Mouse (Mus musculus) stomach, postnatal 0 days (tissue): ENCODE data around the gene Serac1. TPM values are rescaled to one million over a fixed set of nuclear protein-coding genes. Genes with fewer than 3 reads are reported as not detected.

Source experiments
- ATAC-seq: fragments of 200-750 bp; cut with Nextera tagmentation; 2 replicates; pipeline ENCODE4 v1.8.0; 2017; ENCODE audit not compliant: low FRiP score, low TSS enrichment
- DNase-seq: peaks from one replicate; pipeline ENCODE4 v3.0.0-alpha.2; 2016; ENCODE audit warnings: low spot score
- H3K27ac ChIP-seq: fragments of 300-500 bp; sonication (generic); replicated peaks from 2 replicates; pipeline ENCODE4 v1.5.1; 2014; ENCODE audit warnings: mild to moderate bottlenecking, control low read depth
- H3K27me3 ChIP-seq: fragments of 300-500 bp; sonication (generic); 2 replicates; pipeline ENCODE4 v1.6.1; 2014; ENCODE audit warnings: low read length; ENCODE audit not compliant: control insufficient read depth, insufficient read depth
- H3K36me3 ChIP-seq: fragments of 300-500 bp; sonication (generic); 2 replicates; pipeline ENCODE4 v1.6.1; 2014; ENCODE audit warnings: low read length, mixed read lengths; ENCODE audit not compliant: control insufficient read depth, insufficient read depth
- H3K4me1 ChIP-seq: fragments of 300-500 bp; sonication (generic); replicated peaks from 2 replicates; pipeline ENCODE4 v1.6.1; 2014; ENCODE audit warnings: antibody characterized with exemption; ENCODE audit not compliant: control insufficient read depth, insufficient read depth
- H3K4me2 ChIP-seq: fragments of 300-500 bp; sonication (generic); replicated peaks from 2 replicates; pipeline ENCODE4 v1.6.1; 2014; ENCODE audit warnings: low read depth, mild to moderate bottlenecking, control low read depth, moderate library complexity
- H3K4me3 ChIP-seq: fragments of 300-500 bp; sonication (generic); 2 replicates; pipeline ENCODE4 v1.5.1; 2014; ENCODE audit warnings: low read depth, low read length, control low read depth
- H3K9ac ChIP-seq: fragments of 300-500 bp; sonication (generic); 2 replicates; pipeline ENCODE4 v1.6.1; 2014; ENCODE audit warnings: mild to moderate bottlenecking, low read length, control low read depth, mixed read lengths
- H3K9me3 ChIP-seq: fragments of 300-500 bp; sonication (generic); 2 replicates; pipeline ENCODE4 v1.6.1; 2016; ENCODE audit warnings: low read length; ENCODE audit not compliant: control insufficient read depth
- CTCF ChIP-seq: IDR thresholded peaks from 2 replicates; pipeline ENCODE4 v1.5.1; 2016; ENCODE audit warnings: antibody characterized with exemption, low read depth, mild to moderate bottlenecking, moderate library complexity
- EP300 ChIP-seq: optimal IDR thresholded peaks from 2 replicates; pipeline ENCODE3; 2016; ENCODE audit warnings: antibody characterized with exemption
- WGBS: fragments of 180-500 bp; shearing (Covaris S2); extraction: QIAGEN DNeasy Blood & Tissue Kit; methylation state at CpG from one replicate; pipeline ENCODE4 v1.1.7; 2014; 5-methylcytosine and 5-hydroxymethylcytosine counted together
- polyA plus RNA-seq: library from polyadenylated mRNA; unstranded; fragments of >200 nt; fragmentation: Nextera tagmentation; extraction: Ambion mirVana; gene quantifications from 2 replicates; pipeline ENCODE4 v1.2.1, GENCODE M21; 2015

The Serac1 gene
- polyA plus RNA-seq, 1 experiment from 2014 or later, result 1.4 TPM

- H3K4me3 ChIP-seq, result no peak overlapping the region
- no peak overlapping the region for H3K27ac ChIP-seq
- H3K27me3 ChIP-seq, result no peaks in the 10 kb centered on the region
- TF ChIP-seq EP300 (no peak), CTCF (no peak)
- ATAC-seq (no peak), DNase-seq (no peak)
- H3K9me3 ChIP-seq, result no peaks in the 10 kb centered on the region
- no peaks in the 10 kb centered on the region for H3K4me1 ChIP-seq
- no peak overlapping the region for H3K4me2 ChIP-seq
- no peak overlapping the region for H3K9ac ChIP-seq
- WGBS, result 56% methylated on average over 4 of the region's 4 CpGs
- 0 out of 2 replicates have a peak, but pooled peaks cover 2% of the 10 kb centered on the region for H3K36me3 ChIP-seq
Measured at GRCm38 (mm10) chr17:6117148-6117725, 37.7 kb upstream of the Serac1 start.

DNA sequence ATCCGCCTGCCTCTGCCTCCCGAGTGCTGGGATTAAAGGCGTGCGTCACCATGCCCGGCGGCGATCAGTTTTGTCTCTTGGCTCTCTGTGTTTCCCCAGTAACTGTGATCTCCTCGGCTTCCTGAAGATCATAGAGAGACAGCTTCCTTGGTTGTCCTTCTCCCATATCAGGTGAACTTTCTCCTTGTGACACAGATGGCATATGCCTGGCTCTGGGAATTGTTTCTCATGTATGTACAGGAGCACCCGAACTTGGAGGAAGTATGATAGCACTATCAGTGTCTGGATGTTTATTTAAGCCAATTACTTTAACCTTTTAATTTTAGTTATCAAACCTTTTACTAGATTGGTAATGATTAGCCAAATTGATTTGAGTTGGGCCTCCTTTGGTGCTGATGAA, 35.5 kb upstream of the Serac1 start:
- Histone ChIP-seq H3K27me3 (no peaks in the 10 kb centered on the region), H3K4me2 (no peak overlapping the region), H3K4me3 (no peak overlapping the region), H3K9ac (no peak overlapping the region), H3K36me3 (no peaks in the 10 kb centered on the region), H3K27ac (no peak overlapping the region), H3K9me3 (no peaks in the 10 kb centered on the region), H3K4me1 (no peaks in the 10 kb centered on the region)
- DNase-seq (no peak), ATAC-seq (no peak)
- TF ChIP-seq CTCF (no peak), EP300 (no peak)
- WGBS, result 88% methylated on average over 9 of the region's 9 CpGs

DNA sequence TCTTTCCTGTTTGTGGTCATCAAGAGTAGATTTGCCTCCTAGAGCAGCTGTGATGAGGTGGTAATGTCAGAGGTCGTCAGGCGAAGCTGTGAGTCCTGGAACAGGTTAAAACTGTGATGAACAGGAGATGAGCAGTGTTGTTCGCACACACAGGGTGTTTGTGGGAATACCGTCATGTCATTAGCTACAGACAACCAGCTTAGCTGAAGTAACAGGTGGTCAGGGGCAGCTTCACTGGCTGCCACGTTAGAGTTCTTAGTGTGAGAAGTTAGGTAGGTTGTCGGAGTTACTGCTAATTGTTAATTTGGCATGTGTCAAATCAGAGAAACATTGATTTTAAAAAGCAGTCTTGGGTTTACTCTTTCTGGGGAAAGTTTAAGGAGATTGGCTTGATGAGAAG, 34.1 kb upstream of the Serac1 start:
- Histone ChIP-seq H3K36me3 (no peaks in the 10 kb centered on the region), H3K27ac (no peak overlapping the region), H3K4me3 (no peak overlapping the region), H3K9me3 (no peaks in the 10 kb centered on the region), H3K4me2 (no peak overlapping the region), H3K27me3 (no peaks in the 10 kb centered on the region), H3K4me1 (0 out of 2 replicates have a peak, but pooled peaks cover 2% of the 10 kb centered on the region), H3K9ac (no peak overlapping the region)
- no peak for TF ChIP-seq CTCF
- no peak for TF ChIP-seq EP300
- DNase-seq, result no peak
- no peak for ATAC-seq
- 86% methylated on average over 6 of the region's 6 CpGs for WGBS

GRCm38 (mm10) chr17:6110956-6111355, 31.4 kb upstream of the Serac1 start:
- Histone ChIP-seq H3K27ac (no peak overlapping the region), H3K9me3 (no peaks in the 10 kb centered on the region), H3K36me3 (no peaks in the 10 kb centered on the region), H3K9ac (no peak overlapping the region), H3K27me3 (no peaks in the 10 kb centered on the region), H3K4me1 (peaks cover 6% of the 10 kb centered on the region; the same call in 1 of the 2 replicates), H3K4me3 (no peak overlapping the region), H3K4me2 (no peak overlapping the region)
- TF ChIP-seq CTCF, result peak; percentile 59
- TF ChIP-seq EP300, result no peak
- ATAC-seq (no peak), DNase-seq (no peak)
- 75% methylated on average over 3 of the region's 3 CpGs for WGBS

DNA sequence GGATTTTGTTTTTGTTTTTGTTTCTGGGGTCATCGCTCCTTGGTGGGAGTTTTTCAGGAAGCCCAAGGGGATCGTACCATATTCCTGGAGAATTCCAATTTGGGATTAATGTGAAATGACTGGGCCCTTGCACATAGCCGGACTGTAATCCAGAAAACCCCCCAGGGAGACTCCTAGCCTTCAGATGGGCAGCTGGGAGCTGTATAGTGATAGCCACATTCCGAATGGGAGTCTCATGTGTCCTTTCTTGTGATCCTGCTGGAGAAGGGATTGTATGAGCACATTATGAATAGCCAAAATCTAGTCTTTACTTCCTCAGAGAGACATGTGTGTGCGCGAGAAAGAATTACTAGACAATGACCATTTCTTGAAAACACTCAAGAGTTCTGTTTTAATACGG, 28.6 kb upstream of the Serac1 start:
- H3K9ac ChIP-seq, result peak overlapping the region; percentile 98

DNA sequence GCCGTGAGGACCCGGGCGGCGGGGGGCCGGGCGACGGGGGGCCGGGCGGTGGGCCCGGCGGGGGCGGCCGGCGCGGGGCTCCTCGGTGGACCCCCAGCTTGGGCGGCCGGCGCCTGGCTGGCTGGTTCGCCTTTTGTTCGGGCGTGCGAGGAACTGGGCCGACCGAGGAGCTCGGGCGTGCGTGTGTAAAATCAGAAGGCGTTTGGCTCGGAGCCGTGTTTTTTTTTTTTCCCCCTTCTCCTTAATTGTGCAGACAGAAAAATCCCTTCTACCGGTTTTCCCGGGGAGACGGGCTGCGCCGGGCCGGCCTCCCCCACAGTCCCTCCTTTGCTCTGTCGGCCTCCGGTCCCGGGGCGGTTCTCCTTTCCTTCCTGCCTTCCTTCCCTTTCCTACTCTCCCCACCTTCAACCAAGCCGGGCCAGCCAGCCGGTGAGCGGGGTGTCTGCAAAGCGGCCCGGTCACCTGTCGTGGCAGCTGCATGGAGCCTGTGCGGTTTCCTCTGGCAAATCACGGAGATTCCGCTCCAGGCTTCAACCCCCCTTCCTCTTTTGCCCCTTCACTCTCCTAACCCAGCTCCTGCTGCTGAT, 27.6 kb upstream of the Serac1 start:
- WGBS, result under 1% methylated on average over 36 of the region's 50 CpGs
- Histone ChIP-seq H3K27ac (peak overlapping the region; percentile 96), H3K9me3 (no peaks in the 10 kb centered on the region), H3K36me3 (no peaks in the 10 kb centered on the region), H3K4me1 (peaks cover 6% of the 10 kb centered on the region; the same call in 1 of the 2 replicates), H3K4me3 (peak overlapping the region; percentile 79), H3K9ac (peak overlapping the region; percentile 98), H3K4me2 (peak overlapping the region; percentile 77), H3K27me3 (no peaks in the 10 kb centered on the region)
- peak; percentile 22 for ATAC-seq
- TF ChIP-seq EP300 (no peak), CTCF (no peak)
- peak; percentile 73 for DNase-seq

More for the DNA sequence above, 28.6 kb upstream of the Serac1 start:
- Histone ChIP-seq H3K27me3 (no peaks in the 10 kb centered on the region), H3K4me1 (peaks cover 6% of the 10 kb centered on the region; the same call in 1 of the 2 replicates), H3K4me3 (peak overlapping the region; percentile 79), H3K4me2 (peak overlapping the region; percentile 77), H3K36me3 (no peaks in the 10 kb centered on the region), H3K9me3 (no peaks in the 10 kb centered on the region), H3K27ac (0 out of 2 replicates have a peak overlapping the region, but pooled peaks have one; percentile 20)
- WGBS, result 46% methylated on average over 7 of the region's 7 CpGs
- ATAC-seq (no peak), DNase-seq (no peak)
- TF ChIP-seq CTCF, result no peak
- no peak for TF ChIP-seq EP300
